Mouse (Mus musculus): ENCODE results near the gene Chst12. TPM values are rescaled to one million over a fixed set of nuclear protein-coding genes. Genes with fewer than 3 reads are reported as not detected.

Gene Chst12
- total RNA-seq, 1 experiment from 2014 or later = 15.3 TPM

DNA sequence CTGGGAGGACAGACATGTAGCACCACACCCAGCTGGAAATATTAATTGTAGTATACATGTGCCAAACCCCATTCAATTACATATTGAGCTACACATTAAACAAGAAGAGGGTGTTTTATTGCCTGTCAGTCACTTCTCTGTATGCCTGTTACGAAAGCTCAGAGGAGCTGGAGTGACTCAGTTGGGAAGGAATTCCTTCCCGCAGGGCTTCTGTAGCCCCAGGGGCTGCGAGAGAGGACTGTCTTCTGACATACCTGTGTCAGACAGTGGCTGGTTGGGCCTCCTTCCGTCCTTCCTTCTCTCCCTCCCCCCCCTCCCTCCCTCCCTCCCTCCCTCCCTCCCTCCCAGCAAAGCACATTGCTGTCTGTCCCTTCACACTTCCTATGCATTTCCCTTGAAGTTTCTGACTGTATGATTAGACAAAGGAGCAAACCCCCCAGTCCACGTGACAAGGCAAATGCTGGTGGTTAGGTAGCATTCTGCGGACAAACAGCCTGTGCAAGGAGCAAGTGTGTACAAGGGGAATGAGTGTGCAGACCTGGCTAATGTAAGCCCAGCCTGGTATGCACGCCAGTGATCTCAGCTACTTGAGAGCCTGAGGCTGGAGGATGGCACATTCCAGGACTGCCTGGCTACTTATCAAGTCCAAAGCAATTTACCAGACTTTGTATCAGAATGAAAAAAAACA is 9.6 kb downstream of the Chst12 start:
- peak; percentile 67 for ATAC-seq (replicated peaks; ENCODE audit: low read depth, poor library complexity, severe bottlenecking)

DNA sequence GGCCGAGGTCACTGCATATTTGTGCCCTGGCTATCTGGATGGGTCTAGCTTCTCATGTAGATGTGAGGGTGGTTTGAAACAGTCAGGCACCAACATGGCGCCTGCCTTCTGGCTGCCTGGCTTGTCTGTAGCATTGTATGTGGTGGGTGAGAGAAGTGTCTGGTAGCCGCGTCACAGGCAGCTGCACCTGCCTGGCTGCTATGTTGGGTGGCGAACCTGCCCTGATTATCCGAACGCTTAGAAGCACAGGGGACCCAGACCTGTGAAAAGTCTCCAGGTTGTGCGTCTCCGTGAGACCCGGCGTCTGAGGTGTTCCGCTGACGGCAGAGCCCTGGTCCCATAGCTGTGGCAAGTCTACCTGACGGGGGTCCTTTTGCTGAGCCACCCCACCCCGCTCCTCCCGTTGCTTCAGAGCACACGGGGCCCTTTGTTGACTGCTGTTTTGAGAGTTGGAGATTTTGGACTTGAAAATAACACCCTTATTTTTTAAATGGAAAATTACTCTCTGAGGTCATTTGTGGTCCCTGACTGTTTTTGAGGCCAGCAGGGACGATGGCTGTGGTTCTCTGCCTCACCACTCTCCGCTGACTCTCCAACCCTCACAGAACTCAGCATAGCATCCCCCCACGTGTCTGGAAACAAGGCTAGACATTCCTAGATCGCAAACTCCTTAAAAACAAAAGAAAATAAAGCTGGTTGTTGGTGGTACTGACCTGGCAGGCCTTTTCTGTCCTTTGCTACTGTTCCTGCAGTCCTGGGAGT is 12.0 kb downstream of the Chst12 start:
- ATAC-seq (replicated peaks; ENCODE audit: low read depth, poor library complexity, severe bottlenecking) = no peak

DNA sequence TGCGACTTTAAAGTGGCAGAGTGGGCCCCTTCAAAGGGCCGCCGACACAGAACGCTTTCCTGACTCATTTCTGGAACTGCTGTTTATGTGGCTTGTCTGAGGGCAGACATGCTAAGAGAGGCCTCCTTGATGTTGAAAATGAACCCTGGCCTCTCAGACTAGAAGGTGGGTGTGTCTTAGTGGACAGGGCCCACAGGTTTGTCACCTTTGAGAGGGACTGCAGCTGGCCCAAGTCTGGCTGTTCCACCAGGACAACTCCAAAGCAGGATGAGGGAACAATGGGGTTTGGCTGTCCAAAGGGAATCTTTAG is 12.5 kb downstream of the Chst12 start:
- ATAC-seq (replicated peaks; ENCODE audit: low read depth, poor library complexity, severe bottlenecking) = no peak

DNA sequence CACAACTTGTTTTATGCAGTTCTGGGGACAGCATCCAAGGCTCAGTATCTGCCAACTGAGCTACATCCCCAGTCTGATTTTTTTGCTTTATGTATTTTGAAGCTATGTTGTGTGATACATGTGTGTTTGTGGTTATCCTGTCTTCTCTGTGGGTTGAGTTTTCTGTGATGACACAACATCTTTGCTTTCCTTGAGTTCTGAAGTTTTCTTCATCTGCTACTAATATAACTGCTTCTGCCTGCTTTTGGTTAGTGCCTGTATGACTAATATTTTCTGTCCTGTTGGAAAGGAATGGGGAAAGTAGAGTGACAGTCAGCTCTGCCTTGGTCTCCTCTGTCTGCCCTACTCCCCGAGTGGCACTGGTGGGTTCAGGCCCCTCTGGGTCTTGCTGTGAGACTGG is 15.8 kb downstream of the Chst12 start:
- no peak for ATAC-seq (replicated peaks; ENCODE audit: low read depth, poor library complexity, severe bottlenecking)

DNA sequence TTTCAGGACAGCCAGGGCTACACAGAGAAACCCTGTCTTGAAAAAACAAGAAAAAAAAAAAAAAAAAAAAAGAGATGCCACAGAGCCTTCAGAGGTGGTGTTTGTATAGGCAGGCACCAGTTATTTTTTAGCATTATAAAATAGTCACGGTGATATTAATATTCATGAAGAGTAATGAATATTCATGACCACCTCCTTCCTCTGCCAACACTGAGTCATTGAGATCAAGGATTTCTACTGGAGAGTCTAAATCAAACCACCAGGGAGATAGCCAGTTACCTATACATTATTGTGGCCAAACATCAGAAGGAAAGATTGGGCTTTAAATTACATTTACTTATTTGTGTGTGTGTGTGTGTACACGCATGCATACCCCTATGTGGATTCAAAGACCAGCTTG is 21.4 kb downstream of the Chst12 start:
- no peak for ATAC-seq (replicated peaks; ENCODE audit: low read depth, poor library complexity, severe bottlenecking)

DNA sequence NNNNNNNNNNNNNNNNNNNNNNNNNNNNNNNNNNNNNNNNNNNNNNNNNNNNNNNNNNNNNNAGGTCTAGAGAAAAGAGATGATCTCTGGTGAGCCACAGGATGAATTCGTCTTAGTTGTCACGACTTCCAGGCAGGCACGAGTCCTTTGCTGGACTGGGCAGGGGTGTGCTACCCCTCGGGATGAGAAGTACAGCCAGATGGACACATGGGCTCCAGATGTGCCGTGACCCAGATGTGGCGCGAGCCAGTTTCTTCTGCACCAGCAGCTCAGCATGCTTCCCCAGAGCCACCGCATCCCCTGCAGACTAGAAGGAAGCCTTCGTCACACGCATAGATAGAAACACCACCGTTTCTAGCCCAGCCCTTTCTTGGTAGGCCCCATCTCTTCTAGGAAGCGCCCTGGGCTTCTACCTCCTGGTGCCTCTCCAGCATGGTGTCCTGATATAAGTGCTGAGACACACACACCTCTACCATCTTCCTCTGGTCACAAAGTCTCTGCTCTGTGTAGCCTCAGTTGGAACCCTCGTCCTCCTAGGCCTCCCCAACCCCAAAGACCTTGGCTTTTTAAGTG is 32.8 kb downstream of the Chst12 start:
- ATAC-seq (replicated peaks; ENCODE audit: low read depth, poor library complexity, severe bottlenecking) = no peak

DNA sequence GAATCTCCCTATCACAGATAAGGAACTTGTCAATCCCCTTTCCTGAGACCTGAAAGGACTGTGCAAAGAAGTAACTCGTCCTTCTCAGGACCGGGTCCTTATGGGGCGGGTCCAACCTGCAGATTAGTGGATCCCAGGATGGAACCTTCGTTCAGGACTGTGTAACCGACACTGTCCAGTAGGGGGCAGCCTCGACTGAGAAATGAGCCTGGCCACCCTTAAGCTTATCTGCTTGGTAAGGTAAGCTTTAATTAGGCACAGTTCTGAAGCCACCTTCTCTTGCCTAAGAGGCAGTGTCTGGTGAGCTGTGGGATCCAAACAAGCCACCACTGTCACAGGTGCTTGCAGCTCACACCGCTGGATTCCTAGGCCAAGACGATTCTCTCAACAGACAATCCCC is 34.8 kb downstream of the Chst12 start:
- peak; percentile 83 for ATAC-seq (replicated peaks; ENCODE audit: low read depth, poor library complexity, severe bottlenecking)

DNA sequence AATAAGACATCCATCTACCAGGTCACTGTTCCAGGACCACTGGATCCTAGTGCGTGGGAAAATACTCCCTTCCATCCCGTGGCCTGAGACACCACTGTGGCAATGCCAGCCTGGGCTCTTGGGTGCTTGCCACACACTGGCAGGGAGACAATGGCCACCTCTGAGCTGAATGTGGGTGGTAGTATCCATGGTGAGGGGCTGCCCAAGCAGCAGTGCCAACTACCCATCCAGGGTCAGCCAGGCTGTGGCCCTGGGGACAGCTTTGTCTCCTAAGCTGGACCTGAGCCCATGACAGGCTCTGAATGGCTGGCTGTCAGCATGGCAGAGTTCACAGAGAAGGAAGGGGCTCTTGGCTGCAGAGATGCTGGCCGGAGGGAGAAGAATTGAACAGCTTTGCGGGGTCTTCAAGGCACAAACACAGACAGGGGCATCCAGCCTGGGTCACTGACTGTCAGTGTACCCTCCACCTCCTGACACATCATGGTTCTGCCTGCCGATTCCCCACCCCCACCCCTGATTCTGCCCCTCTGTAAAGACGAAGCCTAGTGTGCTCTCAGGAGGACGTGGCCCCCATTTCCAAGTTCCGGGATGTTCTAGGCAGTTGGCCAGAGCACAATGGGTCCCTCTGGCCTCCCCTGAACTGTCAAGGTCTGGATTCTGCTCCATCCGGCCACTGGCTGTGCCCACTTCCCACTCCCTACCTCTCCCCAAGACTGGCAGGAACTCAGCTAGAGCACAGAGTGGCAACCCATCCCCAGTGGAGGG is 37.6 kb downstream of the Chst12 start:
- ATAC-seq (replicated peaks; ENCODE audit: low read depth, poor library complexity, severe bottlenecking) = no peak

DNA sequence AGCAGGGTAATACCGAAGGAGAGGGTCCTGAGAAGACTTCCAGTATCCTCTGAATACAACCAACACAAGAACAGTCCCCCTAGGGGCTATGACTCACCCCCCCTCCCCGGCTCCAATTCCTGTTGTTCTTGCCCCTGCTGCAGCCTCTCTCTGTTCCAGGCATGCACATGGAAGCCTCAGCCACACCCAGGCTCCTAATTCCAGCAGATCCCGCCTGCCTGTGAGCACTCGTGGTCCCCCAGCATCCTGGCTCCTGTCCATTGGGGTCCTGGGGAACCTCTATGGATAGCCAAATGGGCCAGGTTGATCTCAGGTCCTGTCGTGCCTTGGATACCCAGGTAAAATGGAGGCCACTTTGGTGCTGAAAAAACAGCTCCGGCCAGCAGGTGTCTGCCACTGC is 40.3 kb downstream of the Chst12 start:
- no peak for ATAC-seq (replicated peaks; ENCODE audit: low read depth, poor library complexity, severe bottlenecking)

DNA sequence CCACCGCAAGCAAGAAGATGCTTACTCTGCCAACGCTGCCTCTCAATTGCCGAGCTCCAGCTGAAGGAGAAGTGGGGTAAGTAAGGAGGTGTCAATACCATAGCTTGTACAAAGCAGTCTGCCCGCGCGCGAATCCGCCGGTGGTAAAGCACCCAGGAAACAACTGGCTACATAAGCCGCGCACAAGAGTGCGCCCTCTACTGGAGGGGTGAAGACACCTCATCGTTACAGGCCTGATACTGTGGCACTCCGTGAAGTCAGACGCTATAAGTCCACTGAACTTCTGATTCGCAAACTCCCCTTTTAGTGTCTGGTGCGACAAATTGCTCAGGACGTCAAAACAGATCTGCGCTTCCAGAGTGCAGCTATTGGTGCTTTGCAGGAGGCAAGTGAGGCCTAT is 41.0 kb downstream of the Chst12 start:
- no peak for ATAC-seq (replicated peaks; ENCODE audit: low read depth, poor library complexity, severe bottlenecking)

DNA sequence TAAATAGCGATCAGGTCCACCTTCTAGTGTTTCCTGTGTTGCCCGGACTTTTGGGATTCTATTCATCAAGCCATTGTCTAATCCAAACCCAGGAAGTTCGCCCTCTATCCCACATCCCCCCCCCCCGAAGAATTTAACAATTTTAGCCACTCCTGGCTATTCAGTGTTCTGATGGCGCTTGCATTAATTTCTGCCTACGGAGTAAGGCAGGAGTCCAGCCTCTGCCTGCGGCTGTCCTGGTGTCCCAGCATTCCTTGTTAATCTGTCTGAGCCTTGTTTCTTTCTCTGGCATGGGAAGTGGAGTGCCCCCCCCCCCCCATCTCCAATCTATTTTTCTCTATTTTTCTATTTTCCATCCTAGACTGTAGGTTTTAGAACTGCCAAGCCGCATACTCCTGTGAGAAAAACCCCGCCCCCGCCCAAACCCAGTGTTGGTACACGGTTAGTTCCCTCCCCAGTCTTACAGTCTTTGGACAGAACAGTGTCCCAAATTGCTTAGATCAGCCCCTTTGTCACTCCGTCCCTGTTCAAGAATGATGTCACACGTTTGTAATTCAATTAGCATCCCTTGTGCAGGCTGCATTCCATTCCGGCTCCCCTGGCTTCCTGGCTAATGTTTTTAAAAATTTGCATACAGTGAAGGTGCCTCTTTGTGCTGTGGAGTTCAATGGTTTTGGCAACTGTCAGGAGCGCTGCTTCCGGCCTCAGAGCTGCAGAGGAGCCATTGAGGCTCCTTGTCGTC is 44.1 kb downstream of the Chst12 start:
- ATAC-seq (replicated peaks; ENCODE audit: low read depth, poor library complexity, severe bottlenecking) = no peak

DNA sequence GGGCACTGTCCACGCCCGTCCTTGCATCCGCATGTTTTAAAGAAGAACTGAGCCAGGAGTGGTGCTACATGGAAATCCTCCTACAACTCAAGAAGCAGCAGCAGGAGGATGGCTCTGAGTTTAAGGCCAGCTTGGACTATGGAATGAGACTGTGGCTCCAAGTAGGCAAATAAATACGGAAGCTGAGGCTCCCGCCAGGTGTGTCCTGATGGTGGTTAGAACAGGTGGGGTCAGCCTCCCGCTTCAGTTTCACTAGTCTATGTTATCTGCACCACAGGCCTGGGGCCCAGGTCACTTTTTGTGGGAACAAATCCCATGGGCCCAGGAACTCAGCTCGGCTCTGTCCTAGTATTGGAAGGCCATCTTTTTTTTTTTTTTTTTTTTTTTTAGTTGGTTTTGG is 48.4 kb downstream of the Chst12 start:
- no peak for ATAC-seq (replicated peaks; ENCODE audit: low read depth, poor library complexity, severe bottlenecking)

DNA sequence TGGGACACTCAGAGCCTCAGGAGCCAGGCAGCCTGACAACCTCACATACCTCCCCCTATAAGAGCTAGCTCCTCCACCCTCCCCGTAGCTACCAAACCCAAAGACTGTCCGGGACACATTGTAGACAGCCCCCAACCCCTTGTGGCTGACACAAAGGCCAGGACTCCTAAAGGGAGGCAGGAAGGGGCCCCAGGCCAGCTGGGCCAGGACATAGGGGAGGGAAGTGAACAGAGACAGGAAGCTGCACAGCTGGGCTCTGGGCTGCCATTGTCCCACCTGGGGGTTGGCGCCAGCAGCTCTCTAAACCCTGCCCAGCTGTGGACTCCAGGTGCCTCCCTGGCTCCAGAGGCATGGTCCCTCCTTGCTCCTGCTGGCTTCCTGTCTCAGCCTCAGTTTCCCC is 51.5 kb downstream of the Chst12 start:
- ATAC-seq (replicated peaks; ENCODE audit: low read depth, poor library complexity, severe bottlenecking) = no peak

DNA sequence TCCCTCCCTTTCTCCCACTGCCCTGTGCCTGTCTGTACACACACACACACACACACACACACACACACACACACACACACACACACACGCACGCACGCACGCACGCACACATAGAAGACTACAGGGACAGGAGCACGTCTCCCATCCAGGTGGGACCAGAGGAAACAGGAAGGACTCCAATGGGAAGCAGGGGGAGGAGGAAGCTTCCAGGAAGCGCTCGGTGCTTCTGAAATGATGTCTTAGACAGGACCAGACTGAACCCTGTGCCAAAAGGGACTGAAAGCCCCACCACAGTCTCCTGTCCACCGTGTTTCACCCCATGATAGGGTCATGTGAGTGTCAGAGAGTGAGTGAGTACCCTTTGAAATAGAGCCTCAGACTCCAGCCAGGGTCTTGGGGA is 57.3 kb downstream of the Chst12 start:
- ATAC-seq (replicated peaks; ENCODE audit: low read depth, poor library complexity, severe bottlenecking) = no peak

DNA sequence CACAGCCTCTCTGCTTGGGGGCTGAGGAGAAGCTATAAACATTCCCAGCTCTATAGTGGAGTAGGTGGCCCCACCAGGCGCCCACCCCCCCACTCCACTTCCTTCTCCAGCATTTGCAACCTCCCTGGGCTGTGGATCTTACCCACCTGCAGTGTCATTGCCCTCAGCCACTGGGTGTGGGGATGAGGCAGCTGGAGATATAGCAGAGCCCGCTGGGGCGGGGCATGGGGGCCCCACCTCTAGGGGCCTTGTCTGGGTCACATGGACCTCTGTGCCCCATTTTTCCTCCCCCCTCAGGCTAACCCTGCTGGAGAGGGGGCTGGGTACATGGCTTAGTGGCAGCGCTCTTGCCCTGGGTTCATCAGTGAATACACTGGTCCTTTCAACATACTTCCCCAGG is 59.5 kb downstream of the Chst12 start, which contains the start of gene Grifin:
Grifin (minus strand) TSS at position 176 of the 400 bp plus-strand sequence.
- no peak for ATAC-seq (replicated peaks; ENCODE audit: low read depth, poor library complexity, severe bottlenecking)

DNA sequence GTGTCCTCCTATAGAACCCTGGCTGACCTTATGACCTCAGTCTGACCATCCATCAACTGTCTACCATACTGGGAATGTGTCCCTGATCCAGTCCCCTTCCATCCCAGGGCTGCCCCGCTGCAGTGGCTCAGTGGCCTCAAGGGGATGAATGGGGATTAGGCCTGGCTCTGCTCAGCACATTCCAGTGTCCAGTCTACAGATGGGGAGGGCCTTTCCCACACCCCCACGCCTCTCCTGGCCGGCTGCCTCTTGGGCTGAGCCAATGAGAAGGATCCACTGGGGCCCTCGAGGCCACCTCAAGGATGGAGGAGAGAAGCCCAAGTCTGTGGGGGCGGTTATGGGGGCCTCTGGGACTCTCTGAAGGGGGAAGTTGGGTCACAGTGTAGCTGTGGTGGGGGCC is 60.1 kb downstream of the Chst12 start:
- ATAC-seq (replicated peaks; ENCODE audit: low read depth, poor library complexity, severe bottlenecking) = no peak

DNA sequence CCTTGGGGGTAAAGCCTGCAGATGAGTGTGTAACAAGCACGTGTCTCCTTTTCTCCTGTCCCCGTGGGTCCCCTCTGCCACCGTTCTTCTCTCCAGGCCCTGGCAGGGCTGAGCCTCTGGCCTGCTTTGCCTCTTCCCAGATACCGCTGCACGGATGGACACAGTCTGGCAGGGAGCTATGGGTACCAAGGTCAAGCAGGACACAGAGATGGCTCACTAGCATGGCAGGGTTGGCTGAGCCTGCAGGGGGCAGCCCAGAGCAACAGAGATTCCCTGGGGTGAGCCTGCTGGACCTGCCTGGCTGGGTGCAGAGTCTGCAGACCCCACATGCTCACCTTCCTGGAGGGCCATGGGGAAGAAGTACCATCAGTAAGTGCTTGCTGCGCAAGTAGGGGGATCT is 60.5 kb downstream of the Chst12 start:
- no peak for ATAC-seq (replicated peaks; ENCODE audit: low read depth, poor library complexity, severe bottlenecking)

DNA sequence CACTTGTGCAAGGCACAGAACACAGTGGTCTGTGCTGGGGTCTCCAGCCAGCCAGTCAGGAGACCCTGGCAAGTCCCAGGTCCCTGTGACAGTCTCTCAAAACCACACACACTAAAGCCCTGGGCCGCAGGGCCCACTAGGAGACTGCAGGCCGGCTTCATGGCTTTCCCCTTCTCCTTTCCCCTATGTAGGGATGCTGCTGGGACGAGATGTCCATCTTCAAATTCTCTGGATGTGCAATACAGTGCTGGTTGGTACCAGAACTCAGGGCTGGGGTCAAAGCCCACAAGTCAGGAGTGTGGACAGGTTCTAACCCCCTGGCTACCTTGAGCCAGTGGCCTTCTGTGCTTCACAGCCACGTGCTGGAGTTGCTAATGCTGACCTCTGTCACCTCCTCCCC is 60.9 kb downstream of the Chst12 start:
- ATAC-seq (replicated peaks; ENCODE audit: low read depth, poor library complexity, severe bottlenecking) = no peak

DNA sequence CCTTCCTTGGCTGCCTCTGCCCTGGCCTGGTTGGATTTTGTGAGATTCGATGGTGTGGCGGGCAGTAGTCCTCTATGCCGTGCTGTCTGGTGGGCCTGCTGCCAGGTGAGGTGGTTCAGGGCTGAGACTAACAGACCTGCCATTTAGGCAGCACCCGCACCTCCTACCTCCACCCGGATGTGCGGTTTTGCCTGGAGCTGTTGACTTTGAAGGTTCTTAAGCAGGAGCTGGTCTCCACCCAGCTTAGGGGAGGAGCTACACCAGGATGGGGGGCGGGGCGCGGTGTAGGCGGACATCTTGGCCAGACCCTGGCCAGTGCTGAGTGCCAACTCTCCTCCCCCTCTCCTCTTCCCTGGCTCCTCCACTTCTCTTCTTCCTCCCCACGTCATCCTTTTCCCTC is 62.0 kb downstream of the Chst12 start:
- ATAC-seq (replicated peaks; ENCODE audit: low read depth, poor library complexity, severe bottlenecking) = peak; percentile 81

DNA sequence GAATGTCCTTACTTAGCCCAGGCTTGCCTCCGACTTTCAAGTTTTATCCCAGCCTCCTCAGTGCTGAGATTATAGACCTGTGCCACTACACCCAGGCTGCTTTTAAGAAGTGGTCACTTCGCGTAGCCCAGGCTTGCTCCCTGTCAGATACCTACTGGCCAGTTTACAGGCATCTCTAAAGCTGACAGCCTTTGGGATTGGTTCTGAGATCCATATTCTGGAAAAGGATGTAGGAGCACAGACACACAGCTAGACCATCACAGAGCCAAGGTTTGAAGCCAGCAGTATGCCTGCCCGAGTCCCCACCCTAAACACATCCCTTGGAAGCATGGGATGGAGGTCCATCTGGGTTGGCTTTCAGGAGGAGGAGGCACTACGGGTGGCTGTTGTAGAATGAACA is 62.4 kb downstream of the Chst12 start:
- no peak for ATAC-seq (replicated peaks; ENCODE audit: low read depth, poor library complexity, severe bottlenecking)
